Comparison of ENCODE assay signal across 21 mouse cellular contexts in the genomic region with DNA sequence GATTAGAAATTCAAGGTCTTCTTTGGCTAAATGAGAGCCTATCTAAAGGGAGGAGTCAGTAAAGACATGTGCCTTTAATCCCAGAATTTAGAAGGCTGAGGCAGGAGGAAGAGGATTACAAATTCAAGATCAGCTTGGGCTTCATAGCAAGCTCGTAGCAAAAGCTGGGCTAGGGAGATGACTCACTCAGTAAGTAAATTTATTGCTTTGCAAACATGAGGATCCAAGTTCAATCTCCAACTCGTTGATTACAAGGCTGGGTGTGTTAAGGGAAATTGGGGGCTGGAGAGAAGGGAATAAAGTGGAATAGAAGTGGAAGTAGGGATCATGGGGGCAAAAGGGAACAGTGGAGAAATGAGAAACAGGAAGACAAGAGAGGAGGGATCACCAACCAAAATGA.
"Had no signal": no experiment of that assay in that cellular context is flagged by ENCODE, and none has a peak within 500 bp of the region (broad histone marks: within the 10 kb centered on the region; RNA-seq: fewer than 3 reads in every experiment).

No protein-coding gene starts in this region.

- H3K4me3 ChIP-seq: liver, embryonic 15.5 days; lung, embryonic 15.5 days; megakaryocyte, embryonic 14.5 days; midbrain, embryonic 13.5 days; myocyte; neural tube, embryonic 12.5 days; stomach, embryonic 15.5 days had no signal

- H3K27me3 ChIP-seq: liver, embryonic 15.5 days; lung, embryonic 15.5 days; midbrain, embryonic 13.5 days; neural tube, embryonic 12.5 days; stomach, embryonic 15.5 days had no signal

- ATAC-seq: liver, postnatal 0 days; lung, postnatal 0 days; midbrain, embryonic 13.5 days; midbrain, embryonic 16.5 days had no signal

- H3K9ac ChIP-seq: liver, embryonic 15.5 days; liver, postnatal 0 days; lung, embryonic 15.5 days; midbrain, embryonic 13.5 days; neural tube, embryonic 12.5 days; stomach, embryonic 15.5 days had no signal

- H3K4me2 ChIP-seq: liver, embryonic 15.5 days; lung, embryonic 15.5 days; midbrain, embryonic 11.5 days; midbrain, embryonic 13.5 days; neural tube, embryonic 12.5 days; stomach, embryonic 15.5 days had no signal

- DNase-seq: liver, postnatal 0 days; lung, adult 2 months; lung, postnatal 14 days; lung, postnatal 36 days; right cerebral cortex, postnatal 14 days; spleen, adult 18-20 months; thymus, adult 2 months; thymus, postnatal 25 days; thymus, postnatal 4 days had no signal

- H3K36me3 ChIP-seq: liver, embryonic 15.5 days; lung, embryonic 15.5 days; midbrain, embryonic 13.5 days; neural tube, embryonic 12.5 days; stomach, embryonic 15.5 days had no signal

- H3K4me1 ChIP-seq: liver, embryonic 15.5 days; lung, embryonic 15.5 days; megakaryocyte, embryonic 14.5 days; midbrain, embryonic 13.5 days; neural tube, embryonic 12.5 days; stomach, embryonic 15.5 days had no signal

- H3K9me3 ChIP-seq: liver, embryonic 15.5 days; lung, embryonic 15.5 days; midbrain, embryonic 13.5 days; neural tube, embryonic 12.5 days; stomach, embryonic 15.5 days had no signal

- H3K27ac ChIP-seq: liver, embryonic 15.5 days; lung, embryonic 15.5 days; macrophage; midbrain, embryonic 13.5 days; neural tube, embryonic 12.5 days; stomach, embryonic 15.5 days; stomach, postnatal 0 days had no signal
